Mouse (Mus musculus): ENCODE data around the gene Plxna2. TPM values are rescaled to one million over a fixed set of nuclear protein-coding genes. Genes with fewer than 3 reads are reported as not detected.

The Plxna2 gene
- polyA plus RNA-seq, 1 experiment from 2014 or later = 19.3 TPM

- ATAC-seq (ENCODE audit: low FRiP score, low read depth) = no peak
- peaks cover 10% of the 10 kb centered on the region; the same call in 1 of the 2 replicates for H3K36me3 ChIP-seq
- no peaks in the 10 kb centered on the region for H3K27me3 ChIP-seq
- H3K4me3 ChIP-seq = no peak overlapping the region
- WGBS = 95% methylated on average over 3 of the region's 3 CpGs
- H3K4me2 ChIP-seq (replicated peaks) = no peak overlapping the region
- H3K4me1 ChIP-seq = no peaks in the 10 kb centered on the region
- no peak overlapping the region for H3K9ac ChIP-seq (replicated peaks)
- no peak overlapping the region for H3K27ac ChIP-seq (replicated peaks)
- H3K9me3 ChIP-seq = no peaks in the 10 kb centered on the region
Observed at GRCm38 (mm10) chr1:194780392-194780791, 162.4 kb downstream of the Plxna2 start.

GRCm38 (mm10) chr1:194780794-194781390 is 162.9 kb downstream of the Plxna2 start:
- Histone ChIP-seq H3K36me3 (peaks cover 10% of the 10 kb centered on the region; the same call in 1 of the 2 replicates), H3K4me1 (no peaks in the 10 kb centered on the region), H3K27me3 (no peaks in the 10 kb centered on the region), H3K9ac (replicated peaks) (no peak overlapping the region), H3K9me3 (no peaks in the 10 kb centered on the region), H3K27ac (replicated peaks) (no peak overlapping the region), H3K4me3 (no peak overlapping the region), H3K4me2 (replicated peaks) (no peak overlapping the region)
- 69% methylated on average over 5 of the region's 5 CpGs for WGBS
- no peak for ATAC-seq (ENCODE audit: low FRiP score, low read depth)

- Histone ChIP-seq H3K27ac (replicated peaks) (no peak overlapping the region), H3K27me3 (no peaks in the 10 kb centered on the region), H3K36me3 (peaks cover 10% of the 10 kb centered on the region; the same call in 1 of the 2 replicates), H3K9me3 (no peaks in the 10 kb centered on the region), H3K4me3 (no peak overlapping the region), H3K4me1 (no peaks in the 10 kb centered on the region), H3K4me2 (replicated peaks) (no peak overlapping the region), H3K9ac (replicated peaks) (no peak overlapping the region)
- WGBS = 97% methylated on average over 1 of the region's 1 CpGs
- ATAC-seq (ENCODE audit: low FRiP score, low read depth) = no peak
Observed at GRCm38 (mm10) chr1:194781556-194781955, 163.5 kb downstream of the Plxna2 start.

GRCm38 (mm10) chr1:194782325-194782724 is 164.3 kb downstream of the Plxna2 start:
- Histone ChIP-seq H3K4me3 (no peak overlapping the region), H3K27ac (replicated peaks) (no peak overlapping the region), H3K4me2 (replicated peaks) (no peak overlapping the region), H3K27me3 (no peaks in the 10 kb centered on the region), H3K4me1 (no peaks in the 10 kb centered on the region), H3K36me3 (peaks cover 10% of the 10 kb centered on the region; the same call in 1 of the 2 replicates), H3K9ac (replicated peaks) (no peak overlapping the region), H3K9me3 (no peaks in the 10 kb centered on the region)
- 60% methylated on average over 3 of the region's 3 CpGs for WGBS
- ATAC-seq (ENCODE audit: low FRiP score, low read depth) = no peak

GRCm38 (mm10) chr1:194787626-194788025 is 169.6 kb downstream of the Plxna2 start:
- Histone ChIP-seq H3K27me3 (no peaks in the 10 kb centered on the region), H3K9me3 (no peaks in the 10 kb centered on the region), H3K27ac (replicated peaks) (no peak overlapping the region), H3K9ac (replicated peaks) (no peak overlapping the region), H3K4me3 (no peak overlapping the region), H3K4me2 (replicated peaks) (no peak overlapping the region), H3K36me3 (peaks cover 12% of the 10 kb centered on the region), H3K4me1 (no peaks in the 10 kb centered on the region)
- 86% methylated on average over 2 of the region's 2 CpGs for WGBS
- no peak for ATAC-seq (ENCODE audit: low FRiP score, low read depth)

- H3K9ac ChIP-seq (replicated peaks) = no peak overlapping the region
- peaks cover 61% of the 10 kb centered on the region for H3K36me3 ChIP-seq
- no peak overlapping the region for H3K4me2 ChIP-seq (replicated peaks)
- H3K9me3 ChIP-seq = no peaks in the 10 kb centered on the region
- no peak overlapping the region for H3K27ac ChIP-seq (replicated peaks)
- WGBS = 68% methylated on average over 8 of the region's 8 CpGs
- peaks cover 6% of the 10 kb centered on the region; the same call in 1 of the 2 replicates for H3K4me1 ChIP-seq
- no peak overlapping the region for H3K4me3 ChIP-seq
- no peaks in the 10 kb centered on the region for H3K27me3 ChIP-seq
- ATAC-seq (ENCODE audit: low FRiP score, low read depth) = no peak
Observed at GRCm38 (mm10) chr1:194793226-194793924, 175.4 kb downstream of the Plxna2 start.

DNA sequence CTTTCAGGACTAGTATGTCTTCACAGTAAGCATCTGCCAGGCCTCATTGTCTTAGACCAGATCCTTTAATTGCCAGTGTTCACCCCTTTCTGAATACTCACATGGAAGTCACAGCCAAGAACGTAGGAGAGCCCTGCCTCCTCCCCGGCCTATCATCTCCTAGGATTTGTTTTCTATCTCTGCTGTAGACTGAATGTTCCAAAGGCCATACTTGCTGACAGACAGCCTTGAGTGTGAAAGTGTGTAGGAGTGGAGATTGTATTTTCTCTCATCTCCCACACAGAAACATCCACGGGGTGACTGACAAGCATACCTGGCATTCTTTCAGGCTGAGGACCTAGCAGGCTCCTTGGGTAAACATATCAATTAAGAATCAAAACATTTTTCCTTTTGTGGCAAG is 177.3 kb downstream of the Plxna2 start:
- peaks cover 10% of the 10 kb centered on the region; the same call in 1 of the 2 replicates for H3K4me1 ChIP-seq
- H3K27me3 ChIP-seq = no peaks in the 10 kb centered on the region
- H3K9me3 ChIP-seq = no peaks in the 10 kb centered on the region
- no peak overlapping the region for H3K4me3 ChIP-seq
- H3K27ac ChIP-seq (replicated peaks) = no peak overlapping the region
- H3K36me3 ChIP-seq = peaks cover 66% of the 10 kb centered on the region
- H3K9ac ChIP-seq (replicated peaks) = no peak overlapping the region
- no peak overlapping the region for H3K4me2 ChIP-seq (replicated peaks)
- WGBS = 86% methylated on average over 3 of the region's 3 CpGs
- no peak for ATAC-seq (ENCODE audit: low FRiP score, low read depth)

- H3K4me2 ChIP-seq (replicated peaks) = no peak overlapping the region
- H3K27ac ChIP-seq (replicated peaks) = no peak overlapping the region
- peaks cover 9% of the 10 kb centered on the region; the same call in 1 of the 2 replicates for H3K4me1 ChIP-seq
- WGBS = 96% methylated on average over 1 of the region's 1 CpGs
- no peaks in the 10 kb centered on the region for H3K27me3 ChIP-seq
- no peak for ATAC-seq (ENCODE audit: low FRiP score, low read depth)
- no peak overlapping the region for H3K4me3 ChIP-seq
- no peak overlapping the region for H3K9ac ChIP-seq (replicated peaks)
- H3K9me3 ChIP-seq = no peaks in the 10 kb centered on the region
- H3K36me3 ChIP-seq = peaks cover 87% of the 10 kb centered on the region
Observed at GRCm38 (mm10) chr1:194797843-194798242, 179.8 kb downstream of the Plxna2 start.

DNA sequence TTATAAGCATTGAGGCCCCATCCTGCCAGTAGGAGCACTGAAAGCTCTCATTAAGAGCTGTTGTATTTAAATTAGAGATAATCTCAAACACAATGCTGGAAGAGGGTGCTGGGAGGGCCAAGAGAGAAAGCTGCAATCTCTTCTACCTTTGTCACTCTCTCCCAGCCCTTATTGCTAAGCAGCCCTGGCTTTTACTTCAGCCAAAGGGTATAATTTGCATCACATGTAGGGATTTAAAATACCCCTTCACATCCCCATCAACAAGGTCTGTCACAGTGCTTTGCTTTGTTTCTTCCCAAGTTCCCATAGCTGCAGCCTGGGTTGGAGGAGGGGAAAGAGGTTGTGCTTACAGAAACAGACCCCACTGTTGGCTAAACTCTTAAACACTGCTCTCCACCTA is 180.5 kb downstream of the Plxna2 start:
- Histone ChIP-seq H3K4me1 (peaks cover 4% of the 10 kb centered on the region; the same call in 1 of the 2 replicates), H3K9ac (replicated peaks) (no peak overlapping the region), H3K27ac (replicated peaks) (no peak overlapping the region), H3K9me3 (no peaks in the 10 kb centered on the region), H3K36me3 (peaks cover 85% of the 10 kb centered on the region), H3K4me2 (replicated peaks) (no peak overlapping the region), H3K27me3 (no peaks in the 10 kb centered on the region), H3K4me3 (no peak overlapping the region)
- no peak for ATAC-seq (ENCODE audit: low FRiP score, low read depth)

DNA sequence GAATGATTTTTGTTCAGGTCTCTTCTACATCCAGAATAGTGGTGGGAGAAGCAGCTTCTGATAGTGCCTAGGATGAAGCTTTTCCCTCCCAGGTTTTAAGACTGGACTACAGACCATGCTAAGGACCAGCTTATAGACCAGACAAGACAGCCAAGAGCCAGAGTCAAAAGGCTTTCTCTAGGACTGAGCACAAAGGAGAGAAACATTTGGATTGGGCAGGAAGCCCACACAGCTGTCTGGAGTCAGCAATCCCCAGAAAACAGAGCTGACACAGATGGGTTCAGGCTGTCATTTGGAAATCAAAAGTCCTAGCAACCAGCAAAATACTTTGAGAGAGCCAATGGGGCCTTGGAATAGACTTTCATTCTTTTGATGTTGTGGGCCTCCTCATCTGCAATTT is 190.2 kb downstream of the Plxna2 start:
- no peaks in the 10 kb centered on the region for H3K9me3 ChIP-seq
- no peak overlapping the region for H3K4me2 ChIP-seq (replicated peaks)
- H3K27ac ChIP-seq (replicated peaks) = no peak overlapping the region
- H3K4me3 ChIP-seq = no peak overlapping the region
- H3K27me3 ChIP-seq = no peaks in the 10 kb centered on the region
- peaks cover 73% of the 10 kb centered on the region for H3K36me3 ChIP-seq
- H3K4me1 ChIP-seq = no peaks in the 10 kb centered on the region
- H3K9ac ChIP-seq (replicated peaks) = no peak overlapping the region
- no peak for ATAC-seq (ENCODE audit: low FRiP score, low read depth)

DNA sequence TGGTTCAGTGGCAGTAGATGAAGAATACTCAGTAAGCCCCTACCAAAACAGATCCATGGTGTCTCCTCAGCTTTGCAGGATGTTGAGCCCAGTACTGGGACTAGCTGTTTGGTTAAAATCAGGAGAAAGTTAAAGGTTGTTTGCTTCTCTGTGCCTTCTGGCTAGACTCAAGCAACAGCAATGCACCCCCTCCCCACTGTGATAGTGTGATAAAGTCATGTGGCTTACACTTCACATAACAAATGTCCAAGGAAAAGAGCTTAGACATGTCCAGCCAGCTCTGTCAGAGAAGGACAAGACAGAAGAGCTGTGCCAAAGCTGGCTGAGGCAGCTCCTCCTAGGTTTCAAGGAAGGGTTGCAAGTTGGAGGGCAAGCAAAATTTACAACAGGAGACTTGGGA is 190.7 kb downstream of the Plxna2 start:
- H3K27me3 ChIP-seq = no peaks in the 10 kb centered on the region
- H3K36me3 ChIP-seq = peaks cover 73% of the 10 kb centered on the region

GRCm38 (mm10) chr1:194809600-194809999 is 191.6 kb downstream of the Plxna2 start:
- Histone ChIP-seq H3K27me3 (no peaks in the 10 kb centered on the region), H3K9ac (replicated peaks) (no peak overlapping the region), H3K4me1 (no peaks in the 10 kb centered on the region), H3K4me3 (no peak overlapping the region), H3K9me3 (no peaks in the 10 kb centered on the region), H3K27ac (replicated peaks) (no peak overlapping the region), H3K4me2 (replicated peaks) (no peak overlapping the region), H3K36me3 (peaks cover 73% of the 10 kb centered on the region)
- ATAC-seq (ENCODE audit: low FRiP score, low read depth) = no peak

More for the DNA sequence above, 190.7 kb downstream of the Plxna2 start:
- Histone ChIP-seq H3K4me1 (no peaks in the 10 kb centered on the region), H3K4me2 (replicated peaks) (no peak overlapping the region), H3K9ac (replicated peaks) (no peak overlapping the region), H3K27ac (replicated peaks) (no peak overlapping the region), H3K4me3 (no peak overlapping the region), H3K9me3 (no peaks in the 10 kb centered on the region)
- no peak for ATAC-seq (ENCODE audit: low FRiP score, low read depth)
